Mouse (Mus musculus): ENCODE measurements around the gene Fam229a.

DNA sequence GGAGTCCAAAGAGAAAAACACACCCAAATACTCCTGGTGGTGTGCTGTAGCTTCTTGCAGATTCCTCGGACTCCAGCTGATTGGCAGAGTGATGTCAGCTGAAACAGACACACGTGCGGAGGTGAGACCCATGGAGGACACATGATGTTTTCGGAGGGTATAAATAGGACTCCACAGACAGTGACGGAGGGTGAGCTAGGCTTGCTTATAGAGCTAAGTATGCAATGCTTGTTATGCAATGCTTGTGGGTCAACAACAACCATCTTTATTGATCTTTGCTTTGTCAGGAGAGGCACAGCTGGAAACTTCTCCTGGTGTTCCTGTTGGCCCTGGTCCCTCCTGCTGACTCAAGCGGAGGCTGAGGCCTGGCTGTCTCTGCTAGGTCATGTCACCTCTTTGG is 42.3 kb upstream of the Fam229a start:
- TF ChIP-seq POLR2A (IDR thresholded peaks at IDR 0.05; ENCODE audit: insufficient read depth, low read depth, low read length) (no peak), EP300 (IDR thresholded peaks at IDR 0.05; ENCODE audit: insufficient read depth, low read depth, low read length) (no peak), CTCF (IDR thresholded peaks at IDR 0.05) (no peak)

All from heart, adult 2 months (tissue).